Mouse (Mus musculus): ENCODE data around the gene Cbfa2t3.

GRCm38 (mm10) chr8:122697586-122697985 is 1.3 kb downstream of the Cbfa2t3 start:
- no peak for TF ChIP-seq POLR2A (IDR thresholded peaks at IDR 0.05; ENCODE audit: insufficient read depth, low read depth, low read length)
- TF ChIP-seq EP300 (IDR thresholded peaks at IDR 0.05; ENCODE audit: insufficient read depth, low read depth, low read length) = no peak
- TF ChIP-seq CTCF (IDR thresholded peaks at IDR 0.05) = no peak
